Mouse (Mus musculus): ENCODE measurements at regions not wholly inside any gene's neighbourhood (a gene's known extent, or its start where the extent isn't known, plus 50 kb on each side); places are given as distances from the start of the nearest gene placed in this dataset.

GRCm38 (mm10) chr6:25437875-25438274 is 252.7 kb downstream of the Gpr37 start:
- H3K9me3 ChIP-seq (replicated peaks; ENCODE audit: control insufficient read depth, low read length), result no peaks in the 10 kb centered on the region

GRCm38 (mm10) chr6:25429047-25429446 is 261.5 kb downstream of the Gpr37 start:
- 92% methylated on average over 4 of the region's 4 CpGs for WGBS
- no peak overlapping the region for H3K9ac ChIP-seq (replicated peaks; ENCODE audit: low read length)
- ATAC-seq (replicated peaks; ENCODE audit: insufficient number of reproducible peaks, low FRiP score, low TSS enrichment, low read depth), result no peak

More at GRCm38 (mm10) chr6:25437875-25438274, 252.7 kb downstream of the Gpr37 start:
- H3K36me3 ChIP-seq (replicated peaks; ENCODE audit: control insufficient read depth, insufficient read depth, low read depth, low read length), result no peaks in the 10 kb centered on the region
- H3K9ac ChIP-seq (replicated peaks; ENCODE audit: low read length), result no peak overlapping the region
- DNase-seq (ENCODE audit: low spot score), result no peak
- no peak overlapping the region for H3K4me2 ChIP-seq (ENCODE audit: low read depth, low read length)
- H3K4me1 ChIP-seq (ENCODE audit: control insufficient read depth, insufficient read depth, low read length), result no peaks in the 10 kb centered on the region
- H3K27me3 ChIP-seq (ENCODE audit: control insufficient read depth, insufficient read depth, low read length), result no peaks in the 10 kb centered on the region
- H3K27ac ChIP-seq (replicated peaks; ENCODE audit: low read depth, low read length), result no peak overlapping the region
- no peak overlapping the region for H3K4me3 ChIP-seq (ENCODE audit: low read depth, low read length)
- 24% methylated on average over 2 of the region's 2 CpGs for WGBS
- ATAC-seq (replicated peaks; ENCODE audit: insufficient number of reproducible peaks, low FRiP score, low TSS enrichment, low read depth), result no peak; the same call in 1 of the 2 replicates

GRCm38 (mm10) chr6:25418820-25419219 is 271.7 kb downstream of the Gpr37 start:
- WGBS, result 93% methylated on average over 2 of the region's 2 CpGs
- Histone ChIP-seq H3K9me3 (replicated peaks; ENCODE audit: control insufficient read depth, low read length) (no peaks in the 10 kb centered on the region), H3K9ac (replicated peaks; ENCODE audit: low read length) (no peak overlapping the region), H3K4me3 (ENCODE audit: low read depth, low read length) (no peak overlapping the region), H3K36me3 (replicated peaks; ENCODE audit: control insufficient read depth, insufficient read depth, low read depth, low read length) (no peaks in the 10 kb centered on the region), H3K4me2 (ENCODE audit: low read depth, low read length) (no peak overlapping the region), H3K4me1 (ENCODE audit: control insufficient read depth, insufficient read depth, low read length) (no peaks in the 10 kb centered on the region), H3K27me3 (ENCODE audit: control insufficient read depth, insufficient read depth, low read length) (no peaks in the 10 kb centered on the region), H3K27ac (replicated peaks; ENCODE audit: low read depth, low read length) (no peak overlapping the region)
- no peak for ATAC-seq (replicated peaks; ENCODE audit: insufficient number of reproducible peaks, low FRiP score, low TSS enrichment, low read depth)
- DNase-seq (ENCODE audit: low spot score), result no peak

More at GRCm38 (mm10) chr6:25429047-25429446, 261.5 kb downstream of the Gpr37 start:
- Histone ChIP-seq H3K4me3 (ENCODE audit: low read depth, low read length) (no peak overlapping the region), H3K4me2 (ENCODE audit: low read depth, low read length) (no peak overlapping the region), H3K9me3 (replicated peaks; ENCODE audit: control insufficient read depth, low read length) (no peaks in the 10 kb centered on the region), H3K4me1 (ENCODE audit: control insufficient read depth, insufficient read depth, low read length) (no peaks in the 10 kb centered on the region), H3K36me3 (replicated peaks; ENCODE audit: control insufficient read depth, insufficient read depth, low read depth, low read length) (no peaks in the 10 kb centered on the region), H3K27me3 (ENCODE audit: control insufficient read depth, insufficient read depth, low read length) (no peaks in the 10 kb centered on the region), H3K27ac (replicated peaks; ENCODE audit: low read depth, low read length) (no peak overlapping the region)
- no peak for DNase-seq (ENCODE audit: low spot score)

- DNase-seq (ENCODE audit: low spot score) (no peak), ATAC-seq (replicated peaks; ENCODE audit: insufficient number of reproducible peaks, low FRiP score, low TSS enrichment, low read depth) (no peak)
- Histone ChIP-seq H3K4me1 (ENCODE audit: control insufficient read depth, insufficient read depth, low read length) (no peaks in the 10 kb centered on the region), H3K4me2 (ENCODE audit: low read depth, low read length) (no peak overlapping the region), H3K27me3 (ENCODE audit: control insufficient read depth, insufficient read depth, low read length) (no peaks in the 10 kb centered on the region), H3K9me3 (replicated peaks; ENCODE audit: control insufficient read depth, low read length) (no peaks in the 10 kb centered on the region), H3K4me3 (ENCODE audit: low read depth, low read length) (no peak overlapping the region), H3K27ac (replicated peaks; ENCODE audit: low read depth, low read length) (no peak overlapping the region), H3K9ac (replicated peaks; ENCODE audit: low read length) (no peak overlapping the region), H3K36me3 (replicated peaks; ENCODE audit: control insufficient read depth, insufficient read depth, low read depth, low read length) (no peaks in the 10 kb centered on the region)
- WGBS, result 71% methylated on average over 4 of the region's 4 CpGs
Observed at GRCm38 (mm10) chr6:25389841-25390240, 300.7 kb downstream of the Gpr37 start.
